Mouse (Mus musculus) cortical plate, adult 2 months (tissue): Measurements from ENCODE around the gene Daw1. TPM values are rescaled to one million over a fixed set of nuclear protein-coding genes. Genes with fewer than 3 reads are reported as not detected.
A peak's percentile ranks its signal among the peaks of the same experiment; 100 is the strongest.

Experiments used
- H3K27ac ChIP-seq: fragments of 200-500 bp; 2 replicates; pipeline ENCODE4 v1.5.1; 2012; ENCODE audit warnings: low read length, control low read depth, inconsistent platforms; ENCODE audit not compliant: insufficient read depth
- H3K4me1 ChIP-seq: fragments of 200-500 bp; 2 replicates; pipeline ENCODE4 v1.6.1; 2011; ENCODE audit warnings: low read length; ENCODE audit not compliant: control insufficient read depth, insufficient read depth
- H3K4me3 ChIP-seq: fragments of 200-500 bp; 2 replicates; pipeline ENCODE4 v1.5.1; 2011; ENCODE audit warnings: mild to moderate bottlenecking, low read length, control low read depth; ENCODE audit not compliant: insufficient read depth
- CTCF ChIP-seq: fragments of 200-500 bp; IDR thresholded peaks from 2 replicates; pipeline ENCODE4 v1.5.1; 2011; ENCODE audit warnings: mild to moderate bottlenecking, control low read depth, low read length; ENCODE audit not compliant: insufficient read depth; ENCODE audit errors: extremely low read depth
- POLR2A ChIP-seq: fragments of 200-500 bp; IDR thresholded peaks from 2 replicates; pipeline ENCODE4 v1.6.1; 2011; ENCODE audit warnings: mild to moderate bottlenecking, low read length, control low read depth; ENCODE audit not compliant: insufficient read depth; ENCODE audit errors: extremely low read depth
- polyA plus RNA-seq: library from polyadenylated mRNA; depleted of rRNA; stranded (reverse); fragments of >200 nt; gene quantifications from 2 replicates; pipeline ENCODE4 v1.2.3, GENCODE M21; 2012

Daw1 gene
- polyA plus RNA-seq, 1 experiment: 0.56 TPM

DNA sequence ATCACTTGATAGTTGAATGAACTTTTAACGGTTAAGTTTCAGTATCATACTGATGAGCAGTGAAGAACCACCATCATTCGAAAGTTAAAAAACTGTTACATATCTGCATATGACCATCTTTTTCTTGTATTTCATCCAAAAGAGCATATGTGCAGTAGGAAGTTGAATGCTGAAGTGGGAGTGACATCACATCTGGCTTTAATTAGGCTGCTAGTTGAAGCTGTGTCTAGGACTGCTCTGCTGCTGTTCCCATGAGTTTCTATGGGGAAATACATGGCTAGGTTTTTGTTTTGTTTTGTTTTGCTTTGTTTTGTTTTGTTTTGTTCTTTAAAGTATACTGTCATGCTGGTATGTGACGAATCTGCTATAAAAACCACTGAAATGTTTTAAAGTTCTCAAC is 9.6 kb downstream of the Daw1 start:
- H3K27ac ChIP-seq: no peak overlapping the region
- TF ChIP-seq CTCF: no peak
- no peak for TF ChIP-seq POLR2A

GRCm38 (mm10) chr1:83175985-83176384 is 16.4 kb downstream of the Daw1 start:
- TF ChIP-seq POLR2A (no peak), CTCF (no peak)
- Histone ChIP-seq H3K4me3 (no peak overlapping the region), H3K27ac (no peak overlapping the region), H3K4me1 (no peaks in the 10 kb centered on the region)

More for the DNA sequence above, 9.6 kb downstream of the Daw1 start:
- no peak overlapping the region for H3K4me3 ChIP-seq
- H3K4me1 ChIP-seq: no peaks in the 10 kb centered on the region

DNA sequence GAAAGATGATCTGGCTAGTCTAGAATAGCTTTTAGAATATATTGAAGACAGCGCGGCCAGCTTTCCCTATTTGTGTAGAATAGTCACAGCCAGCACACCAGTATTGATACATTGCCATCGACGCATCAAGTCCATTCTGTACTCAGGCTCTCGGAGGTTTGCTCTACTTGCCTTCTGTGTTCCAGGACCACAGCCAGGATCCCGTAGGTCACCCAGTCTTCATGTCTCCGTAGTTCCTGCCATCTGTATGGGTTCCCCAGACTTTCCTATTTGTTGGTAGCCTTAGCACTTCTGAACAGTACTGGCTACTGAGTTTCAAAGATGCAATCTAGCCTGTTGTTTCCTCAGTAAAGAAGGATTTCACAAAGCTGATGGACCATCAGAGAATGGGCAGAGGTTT is 20.0 kb downstream of the Daw1 start:
- Histone ChIP-seq H3K27ac (no peak overlapping the region), H3K4me1 (no peaks in the 10 kb centered on the region), H3K4me3 (no peak overlapping the region)
- TF ChIP-seq POLR2A (no peak), CTCF (no peak)

DNA sequence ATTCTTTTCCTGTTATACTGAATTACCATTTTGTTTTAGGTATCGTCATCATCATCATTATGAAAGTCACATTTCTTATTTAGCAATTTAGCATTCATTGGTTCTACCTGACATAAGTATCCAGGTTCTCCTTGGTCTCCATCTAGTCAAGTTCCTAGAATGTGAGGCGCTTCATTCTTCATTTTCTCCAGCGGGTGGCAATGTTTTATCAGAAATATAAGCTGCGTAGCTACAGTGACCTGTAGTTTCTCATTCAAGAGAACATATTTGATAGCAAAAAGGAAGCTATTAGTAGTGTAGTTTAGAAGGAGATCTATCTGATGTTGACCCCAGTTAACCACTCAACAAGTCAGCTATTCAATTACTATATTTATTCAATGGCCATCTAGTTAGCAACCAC is 21.9 kb downstream of the Daw1 start:
- TF ChIP-seq CTCF: no peak; the same call in 1 of the 2 replicates
- TF ChIP-seq POLR2A: no peak
- H3K27ac ChIP-seq: no peak overlapping the region

DNA sequence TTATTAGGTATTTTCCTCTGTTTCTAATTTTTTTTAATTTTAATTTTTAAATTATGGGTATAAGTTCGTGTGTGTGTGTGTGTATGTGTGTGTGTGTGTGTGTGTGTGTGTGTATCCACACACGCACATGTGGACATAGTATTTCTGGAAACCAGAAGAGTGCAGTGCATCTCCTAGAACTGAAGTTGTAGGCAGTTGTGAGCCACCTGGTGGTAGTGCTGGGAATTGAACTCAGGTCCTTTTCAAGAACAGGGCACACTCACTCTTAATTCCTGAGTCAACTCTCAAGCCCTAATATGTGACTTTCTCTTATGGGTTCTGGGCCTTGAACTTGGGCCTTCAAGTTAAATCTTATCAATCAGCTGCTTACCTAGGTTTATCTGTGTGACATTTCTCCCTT is 27.6 kb downstream of the Daw1 start:
- TF ChIP-seq CTCF (peak; percentile 66), POLR2A (no peak)
- H3K27ac ChIP-seq: no peak overlapping the region
- no peak overlapping the region for H3K4me3 ChIP-seq
- H3K4me1 ChIP-seq: no peaks in the 10 kb centered on the region

More for the DNA sequence above, 21.9 kb downstream of the Daw1 start:
- no peaks in the 10 kb centered on the region for H3K4me1 ChIP-seq
- H3K4me3 ChIP-seq: no peak overlapping the region

GRCm38 (mm10) chr1:83209981-83210380 is 50.4 kb downstream of the Daw1 start:
- H3K4me3 ChIP-seq: no peak overlapping the region
- TF ChIP-seq POLR2A (no peak), CTCF (no peak)
- no peak overlapping the region for H3K27ac ChIP-seq
- H3K4me1 ChIP-seq: no peaks in the 10 kb centered on the region

- no peak overlapping the region for H3K27ac ChIP-seq
- H3K4me3 ChIP-seq: no peak overlapping the region
- no peaks in the 10 kb centered on the region for H3K4me1 ChIP-seq
- no peak for TF ChIP-seq POLR2A
- TF ChIP-seq CTCF: peak; percentile 45; the same call in 1 of the 2 replicates
These were observed 58.7 kb downstream of the Daw1 start for GRCm38 (mm10) chr1:83218260-83218659.

GRCm38 (mm10) chr1:83223072-83223471 is 63.5 kb downstream of the Daw1 start:
- H3K4me3 ChIP-seq: no peak overlapping the region
- no peak overlapping the region for H3K27ac ChIP-seq
- no peaks in the 10 kb centered on the region for H3K4me1 ChIP-seq
- peak; percentile 10; the same call in 1 of the 2 replicates for TF ChIP-seq CTCF
- no peak for TF ChIP-seq POLR2A

- no peak for TF ChIP-seq POLR2A
- TF ChIP-seq CTCF: no peak
- H3K4me1 ChIP-seq: no peaks in the 10 kb centered on the region
- H3K27ac ChIP-seq: no peak overlapping the region
- no peak overlapping the region for H3K4me3 ChIP-seq
These were observed 64.9 kb downstream of the Daw1 start for GRCm38 (mm10) chr1:83224423-83224960.

GRCm38 (mm10) chr1:83227946-83228345 is 68.4 kb downstream of the Daw1 start:
- H3K27ac ChIP-seq: no peak overlapping the region
- H3K4me3 ChIP-seq: no peak overlapping the region
- H3K4me1 ChIP-seq: no peaks in the 10 kb centered on the region
- TF ChIP-seq CTCF (no peak), POLR2A (no peak)

GRCm38 (mm10) chr1:83248235-83248746 is 88.7 kb downstream of the Daw1 start:
- TF ChIP-seq CTCF (no peak), POLR2A (no peak)
- no peak overlapping the region for H3K27ac ChIP-seq
- H3K4me1 ChIP-seq: no peaks in the 10 kb centered on the region
- H3K4me3 ChIP-seq: no peak overlapping the region
